Mouse (Mus musculus) megakaryocyte, adult 5-6 weeks (primary cell): ENCODE measurements around the gene Gm49320. TPM values are rescaled to one million over a fixed set of nuclear protein-coding genes. Genes with fewer than 3 reads are reported as not detected.
"Not testable (repeated sequence)": the region's sequence is repeated elsewhere in the genome, so short reads cannot be mapped to it uniquely, and the experiment has no call there.

Source experiments
- ATAC-seq: 2 replicates; pipeline ENCODE4 v1.8.0; 2016; ENCODE audit warnings: mild to moderate bottlenecking, inconsistent platforms; ENCODE audit not compliant: poor library complexity, severe bottlenecking
- total RNA-seq, 2 experiments: library from RNA; stranded (forward) in 1 of 2; stranded (reverse) in 1 of 2; fragments of 153-499, 151-499 nt in 1 of 2; fragments of 221-1000, 200-1000 nt in 1 of 2; gene quantifications; 2 replicates each; pipeline versions ENCODE4 v1.2.3 to v1.2.4; 2015 to 2017

Gene Gm49320
- total RNA-seq, 2 experiments from 2014 or later, result not detected

DNA sequence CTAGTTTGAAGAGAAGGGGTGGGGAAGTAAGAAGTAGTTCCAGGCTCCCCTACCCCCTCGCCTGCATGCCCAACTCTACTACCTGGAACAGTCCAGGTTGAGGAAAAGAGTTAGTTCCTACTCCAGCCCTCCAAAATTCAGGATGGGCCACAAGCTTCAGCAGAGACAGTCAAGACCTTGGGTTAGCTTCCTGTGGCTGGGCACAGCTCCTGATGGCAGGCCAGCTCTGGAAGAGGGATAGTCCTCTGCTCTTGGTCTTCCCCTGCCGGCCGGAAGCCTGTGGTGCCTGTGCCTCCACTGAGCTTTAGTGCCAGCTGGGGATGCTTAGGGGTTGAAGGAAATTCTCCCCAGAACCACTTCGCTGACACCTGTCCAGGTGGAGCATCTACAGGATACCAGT lies 12.3 kb upstream of the Gm49320 start:
- ATAC-seq, result no peak

DNA sequence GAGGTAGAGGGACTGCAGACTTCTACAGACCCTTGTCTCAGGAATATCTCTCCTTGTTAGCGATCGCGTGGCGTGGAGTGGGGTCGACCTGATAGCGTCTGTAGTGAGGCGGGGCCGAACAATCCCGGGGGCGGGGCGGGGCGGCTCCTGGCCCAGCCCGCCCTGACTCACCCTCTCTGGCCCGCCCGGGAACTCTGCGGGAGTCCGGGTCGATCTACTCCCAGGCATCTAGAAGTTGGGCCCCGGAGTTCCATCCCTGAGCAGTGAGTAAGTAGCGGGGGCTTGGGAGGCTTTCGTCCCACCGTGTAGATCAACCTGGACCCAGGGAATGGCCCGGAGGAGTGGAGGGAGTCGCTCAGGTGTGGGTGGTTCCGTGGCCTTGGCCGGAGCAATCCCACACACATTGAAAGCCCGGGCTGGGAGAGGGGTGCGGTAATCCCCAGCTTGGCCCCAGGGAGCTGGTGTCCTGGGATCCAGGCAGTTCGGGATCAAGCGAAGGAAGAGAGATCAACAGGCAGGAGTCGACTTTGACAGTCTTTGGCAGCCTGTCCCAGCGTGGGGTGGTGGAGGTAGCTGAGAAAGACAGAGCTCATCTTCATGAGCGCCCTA lies 11.8 kb upstream of the Gm49320 start, which contains the start of gene Lrrc8e:
Lrrc8e (plus strand) TSS at position 89 of the 609 bp plus-strand sequence.
- no peak for ATAC-seq

DNA sequence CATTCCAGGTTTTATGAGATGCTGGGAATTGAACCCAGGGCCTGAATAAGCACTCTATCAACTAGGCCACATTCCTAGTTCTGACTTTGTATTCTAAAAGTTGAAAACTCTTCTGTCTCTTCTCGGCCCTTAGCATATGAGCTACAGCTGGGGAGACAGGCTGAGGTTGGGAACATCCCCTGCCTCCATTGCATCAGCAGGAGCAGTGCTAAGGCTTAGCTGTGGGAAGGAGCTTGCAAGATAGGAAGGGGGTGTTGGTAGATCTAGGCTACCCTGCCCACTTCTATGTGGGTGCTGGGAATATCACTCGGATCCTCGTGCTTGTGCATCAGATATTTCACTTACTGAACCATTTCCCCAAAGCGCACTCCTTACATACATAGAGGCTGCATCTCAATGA lies 10.7 kb upstream of the Gm49320 start:
- ATAC-seq, result no peak

DNA sequence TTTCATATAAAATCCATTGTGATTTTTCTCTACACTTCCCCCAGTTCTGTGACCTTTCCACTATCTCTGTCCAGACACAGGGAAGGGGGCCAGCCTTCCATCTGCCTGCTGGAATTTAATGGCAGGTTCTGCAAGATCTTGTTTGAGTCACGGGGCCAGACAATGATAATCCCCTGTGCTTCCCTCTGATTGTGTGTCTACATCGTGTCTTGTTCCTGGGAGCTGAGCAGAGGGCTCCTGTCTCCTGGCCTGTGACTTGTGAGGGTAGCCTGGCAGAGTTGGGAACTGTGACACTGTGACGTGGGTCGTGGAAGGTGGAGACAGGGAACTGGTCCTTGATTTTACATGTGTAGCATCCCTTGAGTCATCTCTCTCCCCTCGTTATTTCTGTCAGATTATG lies 8.9 kb upstream of the Gm49320 start:
- no peak for ATAC-seq

DNA sequence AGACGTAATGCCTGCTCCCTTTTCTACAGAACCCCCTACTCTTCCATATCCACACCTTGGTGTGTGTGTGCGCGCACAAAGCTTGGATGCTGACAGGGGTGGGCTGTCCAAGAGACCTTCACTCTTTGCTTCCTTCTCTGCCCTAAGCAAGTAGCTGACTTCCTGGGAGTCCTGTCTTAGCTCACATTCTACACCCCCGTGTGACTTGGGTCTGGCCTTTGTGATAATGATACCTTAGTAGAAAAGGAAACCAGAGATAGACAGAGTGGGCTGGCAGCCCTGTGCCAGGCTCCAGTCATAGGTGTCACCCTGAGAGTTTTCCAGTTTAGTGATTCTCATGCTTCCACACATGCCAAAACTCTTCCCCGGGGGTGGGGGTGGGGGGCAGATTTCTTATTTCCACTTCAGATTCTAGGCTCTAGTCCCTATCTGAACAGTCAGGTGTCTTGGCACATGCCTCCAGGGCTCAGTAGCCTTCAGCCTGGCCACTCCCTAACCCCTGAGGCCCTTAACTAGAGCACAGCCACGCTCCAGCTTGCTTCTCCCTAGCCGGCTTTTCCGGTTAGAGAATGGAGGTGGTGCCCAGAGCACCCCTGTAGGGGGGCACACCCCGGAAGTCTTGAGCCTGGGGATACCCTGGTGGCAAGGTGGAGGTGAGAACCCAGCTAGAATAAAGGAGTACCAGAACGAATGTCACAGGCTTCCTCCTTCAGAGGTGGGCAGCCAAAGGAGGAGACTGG lies 7.9 kb upstream of the Gm49320 start:
- ATAC-seq, result no peak

DNA sequence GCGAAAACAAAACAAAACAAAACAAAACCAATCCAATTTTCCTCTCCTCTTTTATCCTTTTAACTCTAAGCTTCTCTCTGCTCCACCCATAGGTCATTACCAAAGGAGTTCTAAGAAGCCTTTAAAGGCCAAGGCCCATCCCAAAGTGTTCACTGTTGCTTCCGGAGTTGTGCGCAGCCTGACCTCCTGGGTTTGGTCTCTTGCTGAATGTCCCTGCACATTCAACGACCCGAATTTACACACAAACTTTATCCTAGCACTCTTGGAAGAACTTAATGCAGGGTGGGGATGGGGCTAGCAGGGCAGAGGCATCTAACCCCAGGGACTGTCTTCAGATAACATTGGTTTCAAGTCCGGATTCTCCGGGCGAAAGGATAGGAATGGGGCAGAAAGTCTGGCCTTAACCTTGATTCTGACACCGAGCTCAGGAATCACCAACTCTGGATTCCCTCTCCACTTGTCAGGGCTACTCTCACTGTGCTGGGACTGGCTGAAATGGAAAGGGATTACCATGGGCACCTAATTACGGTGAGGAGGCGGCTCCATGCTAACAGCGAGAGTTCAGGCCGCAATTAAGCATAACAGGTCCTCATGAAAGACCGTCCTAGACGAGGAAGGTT lies 741 bp upstream of the Gm49320 start:
- ATAC-seq, result no peak

DNA sequence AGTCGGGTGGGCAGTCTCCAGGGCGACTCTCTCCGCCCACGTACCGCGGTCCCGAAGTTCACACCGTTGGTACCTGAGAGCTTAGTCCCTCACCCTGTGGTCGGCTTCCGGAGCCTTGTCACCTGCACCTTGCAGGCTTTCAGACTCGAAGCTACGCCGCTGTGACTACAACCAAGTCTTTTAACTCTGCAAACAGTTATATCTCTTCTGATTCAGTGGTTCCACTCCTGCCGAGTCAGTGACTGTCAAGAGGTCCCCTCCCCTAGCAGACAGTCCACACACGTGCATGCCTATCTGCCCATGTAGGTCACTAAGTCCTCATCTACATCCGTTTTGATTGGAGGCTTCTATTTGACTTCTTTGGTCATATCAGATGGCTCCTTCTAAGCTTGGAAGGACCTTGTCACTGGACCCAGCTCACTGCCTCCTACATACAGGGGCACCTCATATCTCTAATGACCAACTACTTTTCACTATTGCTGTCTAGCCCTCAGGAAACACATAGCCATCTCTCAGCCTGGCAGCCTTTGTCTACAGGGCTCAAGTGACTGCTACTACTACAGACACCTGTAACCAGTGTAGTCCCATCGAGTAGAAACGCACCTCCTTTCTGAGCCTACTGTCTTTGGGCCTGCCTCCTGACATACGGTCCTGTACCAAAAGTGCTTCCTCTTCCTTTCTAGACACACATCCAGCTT lies 677 bp downstream of the Gm49320 start:
- peak; percentile 26 for ATAC-seq

DNA sequence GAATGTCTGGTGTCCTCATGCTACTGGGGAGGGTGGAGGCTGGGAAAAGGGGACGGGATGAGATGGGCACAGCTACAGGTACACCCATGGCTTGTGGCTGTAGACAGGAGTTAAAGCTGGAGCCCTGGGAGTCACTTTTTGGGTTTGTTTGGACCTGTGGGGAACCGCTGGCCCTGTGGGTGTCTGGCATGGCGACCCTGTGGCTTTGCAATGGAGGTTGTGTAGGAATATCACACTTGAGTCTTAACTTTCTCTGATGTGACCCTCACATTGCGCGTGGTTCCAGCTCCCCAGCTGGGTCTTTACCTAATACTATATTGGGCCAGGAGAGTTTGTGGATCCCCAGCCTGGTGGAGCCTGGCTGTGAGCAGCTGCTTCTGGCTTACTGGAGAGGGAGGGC lies 6.4 kb downstream of the Gm49320 start:
- no peak for ATAC-seq

DNA sequence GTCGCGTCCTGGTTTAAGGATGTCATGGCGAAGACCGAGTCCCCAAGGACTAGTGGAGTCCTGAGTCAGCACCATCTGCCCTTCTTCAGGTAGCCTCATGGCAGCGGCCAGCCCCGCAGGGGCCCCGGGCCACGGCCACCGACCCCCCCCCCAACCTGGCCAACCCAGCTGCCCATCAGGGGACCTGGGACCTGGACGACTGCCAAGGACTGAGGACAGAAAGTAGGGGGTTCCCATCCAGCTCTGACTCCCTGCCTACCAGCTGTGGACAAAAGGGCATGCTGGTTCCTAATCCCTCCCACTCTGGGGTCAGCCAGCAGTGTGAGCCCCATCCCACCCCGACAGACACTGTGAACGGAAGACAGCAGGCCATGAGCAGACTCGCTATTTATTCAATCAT lies 7.1 kb downstream of the Gm49320 start:
- no peak for ATAC-seq

DNA sequence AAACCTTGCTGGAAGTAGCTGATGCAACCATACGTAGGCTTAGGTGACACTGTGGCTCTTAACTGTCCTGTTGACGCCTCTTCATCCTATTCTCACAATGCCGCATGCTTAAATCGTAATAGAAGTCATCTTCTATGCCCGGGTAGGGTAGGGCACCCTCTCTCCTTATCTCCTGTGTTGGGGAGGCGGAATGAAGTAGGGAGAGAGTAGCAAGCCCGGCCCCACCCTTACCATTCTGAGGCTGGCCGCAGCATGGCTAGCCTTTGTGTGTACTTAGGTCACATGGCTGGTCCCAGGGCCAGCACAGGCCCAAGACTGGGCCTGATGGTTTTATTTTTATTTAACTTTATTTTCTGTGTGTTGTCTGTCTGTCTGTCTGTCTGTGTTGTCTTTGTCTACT lies 8.6 kb downstream of the Gm49320 start:
- no peak for ATAC-seq

DNA sequence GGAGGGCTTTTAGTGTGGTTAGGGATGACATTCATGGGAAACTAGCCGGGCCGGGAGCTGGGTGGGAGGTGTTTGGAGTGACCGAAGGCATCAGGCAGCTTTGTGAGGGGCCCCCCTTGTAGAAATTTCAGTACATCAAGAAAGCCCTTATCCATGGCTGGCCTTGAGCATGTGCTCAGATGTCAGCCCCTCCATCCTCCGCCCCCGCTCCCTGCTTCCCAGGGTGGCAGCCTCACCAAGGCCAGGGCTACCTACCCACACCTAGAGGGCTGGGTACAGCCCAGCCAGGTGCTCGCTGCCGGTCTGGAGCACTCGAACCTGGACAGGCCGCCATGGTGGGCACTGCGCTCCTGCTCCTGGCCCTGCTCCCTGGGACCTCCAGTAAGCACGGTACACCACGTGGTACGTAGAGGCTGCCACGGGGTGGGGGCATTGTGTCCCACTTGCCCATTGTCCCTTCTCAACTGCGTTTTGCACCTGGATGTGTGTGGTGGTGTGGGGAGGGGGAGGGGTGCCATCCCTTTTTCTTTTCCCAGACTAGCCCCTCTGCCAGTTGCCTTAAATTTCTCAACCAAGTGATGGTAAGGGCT lies 9.4 kb downstream of the Gm49320 start, which contains the start of gene Tgfbr3l:
Tgfbr3l (plus strand) TSS at position 264 of the 590 bp plus-strand sequence.
- no peak for ATAC-seq

DNA sequence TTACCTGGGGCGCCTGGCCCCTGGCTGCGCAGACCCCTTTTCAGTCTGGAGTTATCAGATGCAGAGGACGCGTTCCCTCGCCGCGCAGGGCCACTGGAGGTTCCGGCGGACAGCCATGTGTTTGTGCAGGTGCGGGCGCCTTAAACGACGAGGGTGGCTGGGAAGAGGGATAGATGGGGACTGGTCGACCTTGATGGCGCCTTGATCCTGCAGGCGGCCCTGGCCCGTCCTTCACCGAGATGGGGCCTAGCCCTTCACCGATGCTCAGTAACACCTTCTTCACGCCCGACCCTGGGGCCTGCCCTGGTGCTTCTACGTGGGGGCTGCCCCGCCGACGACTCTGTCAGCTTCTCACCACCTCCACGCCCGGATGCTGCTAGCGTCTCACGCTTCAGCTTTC lies 10.5 kb downstream of the Gm49320 start:
- ATAC-seq, result no peak

DNA sequence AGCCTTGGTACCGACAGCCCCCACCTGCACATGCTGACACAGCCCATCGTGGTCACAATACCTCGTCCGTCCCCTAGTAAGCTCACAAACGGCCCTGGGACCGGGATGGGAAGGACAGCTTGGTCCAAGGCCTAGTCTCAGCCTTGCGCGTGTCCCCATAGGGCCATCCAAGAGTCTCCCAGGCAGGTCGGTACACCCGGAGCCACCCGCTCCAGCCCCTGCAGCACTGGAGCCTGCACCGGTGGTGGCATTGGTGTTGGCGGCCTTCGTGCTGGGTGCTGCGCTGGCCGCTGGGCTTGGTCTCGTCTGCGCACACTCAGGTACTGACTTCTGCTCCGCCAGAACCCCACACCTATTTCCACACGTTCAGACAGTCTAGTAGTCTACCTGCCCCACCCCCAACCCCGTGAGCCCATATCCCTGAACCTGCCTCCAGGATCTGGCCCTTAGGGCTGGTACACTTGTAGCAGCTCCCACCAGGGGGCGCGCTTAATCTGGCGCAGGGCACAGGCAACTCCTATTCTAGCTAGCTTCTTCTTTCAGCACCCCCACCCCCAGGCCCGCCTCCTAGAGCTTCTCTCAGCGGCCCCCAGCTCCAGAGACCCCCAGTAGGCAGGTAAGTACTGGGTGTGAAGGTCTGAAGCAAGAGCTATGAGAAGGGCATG lies 11.8 kb downstream of the Gm49320 start:
- ATAC-seq, result peak; percentile 73

DNA sequence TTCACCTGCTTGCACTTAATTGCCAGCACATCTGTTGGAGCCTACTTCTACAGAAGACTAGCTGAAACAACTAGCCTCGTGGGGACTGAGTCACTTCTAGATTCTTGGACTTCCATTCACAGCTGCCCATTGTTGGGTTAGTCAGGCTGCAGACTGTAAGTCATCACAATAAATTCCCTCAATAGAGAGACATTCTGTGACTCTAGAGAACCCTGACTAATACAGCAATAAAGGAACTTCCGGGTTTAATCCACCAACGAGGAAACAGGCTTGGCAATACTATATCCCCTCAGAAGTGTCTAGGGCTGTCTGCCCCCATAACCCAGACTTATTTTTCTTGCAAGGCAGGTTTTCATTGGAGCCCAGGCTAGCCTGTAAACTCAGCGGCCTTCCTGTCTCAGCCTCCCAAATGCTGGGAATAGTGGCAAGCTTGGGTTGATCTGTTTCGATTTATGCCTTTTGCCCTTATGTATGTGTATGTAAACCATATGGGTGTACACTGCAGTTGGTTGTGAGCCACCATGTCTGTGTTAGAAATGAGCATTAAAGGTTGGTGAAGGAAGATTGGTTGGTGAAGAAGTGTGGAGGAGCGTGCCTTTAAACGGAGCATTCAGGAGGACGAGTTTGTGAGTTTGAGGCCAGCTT lies 13.6 kb downstream of the Gm49320 start:
- no peak for ATAC-seq

DNA sequence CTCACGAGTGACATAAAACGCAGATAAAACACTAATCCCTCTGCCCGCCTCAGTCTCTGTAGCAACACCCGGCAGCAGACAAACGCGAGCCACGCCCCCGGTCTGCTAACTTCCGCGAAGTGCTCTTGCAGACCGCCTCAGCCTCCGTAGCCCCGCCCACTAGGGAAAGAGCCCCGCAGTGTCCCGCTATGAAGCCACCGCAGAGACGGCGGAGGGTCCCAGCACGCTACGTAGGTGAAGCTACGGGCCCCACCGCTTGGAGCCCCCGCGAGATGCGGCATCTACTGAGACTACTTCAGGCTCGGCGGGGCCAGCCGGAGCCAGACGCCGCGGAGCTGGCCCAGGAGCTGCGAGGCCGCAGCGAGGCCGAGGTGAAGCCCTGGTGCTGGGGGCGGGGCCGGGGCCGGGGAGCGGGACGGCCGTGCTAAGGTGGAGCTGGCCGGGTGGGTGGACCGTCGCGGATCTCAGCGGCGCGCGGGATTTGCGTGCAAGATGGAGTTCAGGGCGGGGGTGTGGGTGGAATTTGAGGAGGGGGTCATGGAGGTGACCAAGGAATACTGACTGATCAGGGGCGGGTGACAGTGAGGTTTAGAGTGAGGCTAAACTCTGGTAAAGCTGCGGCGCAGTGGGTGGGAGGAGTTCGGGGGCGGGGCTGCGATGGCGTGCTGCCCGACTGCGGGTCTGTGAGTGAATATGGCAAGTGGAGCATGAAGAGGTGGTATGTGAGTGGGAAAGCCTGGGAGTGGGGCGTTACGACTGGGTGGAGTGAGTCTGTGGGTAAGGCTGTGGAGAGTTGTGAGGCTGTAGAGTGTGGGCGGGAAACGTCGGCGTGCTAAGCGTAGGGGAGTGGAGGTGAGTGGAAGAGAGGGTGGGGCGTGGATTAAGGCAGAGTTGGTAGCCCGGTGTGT lies 14.5 kb downstream of the Gm49320 start, which contains the start of gene Snapc2:
Snapc2 (plus strand) TSS at position 147 of the 908 bp plus-strand sequence.
- peak; percentile 90 for ATAC-seq

DNA sequence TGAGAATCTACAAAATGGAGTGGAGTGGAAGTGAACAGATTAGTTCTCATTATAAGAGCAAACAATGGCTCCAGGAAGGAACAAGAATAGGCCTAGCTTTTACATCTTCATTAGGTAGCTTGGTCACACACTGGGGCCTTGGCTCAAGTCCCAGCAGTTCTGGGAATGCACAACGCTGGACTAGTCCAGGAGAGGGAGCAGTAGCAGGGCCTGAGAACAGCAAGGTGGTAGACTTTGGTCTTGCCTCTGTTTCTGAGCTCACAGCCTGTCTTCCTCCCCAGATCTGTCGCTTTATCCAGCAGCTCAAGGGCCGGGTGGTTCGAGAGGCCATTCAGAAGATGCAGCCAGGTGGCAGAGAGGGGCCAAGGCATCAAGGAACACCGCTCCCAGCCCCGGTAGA lies 15.3 kb downstream of the Gm49320 start:
- ATAC-seq, result no peak

DNA sequence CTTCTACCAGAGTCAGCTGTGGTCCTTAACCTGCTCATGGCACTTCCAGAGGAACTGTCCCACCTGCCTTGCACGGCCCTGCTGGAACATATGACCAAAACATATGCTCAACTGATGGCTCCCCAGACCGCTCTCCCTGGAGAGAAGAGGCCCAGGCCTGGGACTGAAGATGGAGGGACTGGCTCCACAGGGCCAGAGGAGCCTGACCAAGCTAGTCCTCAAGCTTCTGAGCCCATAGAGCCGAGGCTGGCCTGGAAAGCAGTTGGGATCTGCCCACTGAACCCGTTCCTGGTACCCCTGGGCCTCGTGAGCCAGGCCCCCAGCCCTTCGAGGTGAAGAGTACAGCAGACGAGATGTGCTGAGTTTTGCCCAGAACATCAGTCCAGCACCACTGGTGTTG lies 16.8 kb downstream of the Gm49320 start:
- ATAC-seq, result not testable (repeated sequence)

DNA sequence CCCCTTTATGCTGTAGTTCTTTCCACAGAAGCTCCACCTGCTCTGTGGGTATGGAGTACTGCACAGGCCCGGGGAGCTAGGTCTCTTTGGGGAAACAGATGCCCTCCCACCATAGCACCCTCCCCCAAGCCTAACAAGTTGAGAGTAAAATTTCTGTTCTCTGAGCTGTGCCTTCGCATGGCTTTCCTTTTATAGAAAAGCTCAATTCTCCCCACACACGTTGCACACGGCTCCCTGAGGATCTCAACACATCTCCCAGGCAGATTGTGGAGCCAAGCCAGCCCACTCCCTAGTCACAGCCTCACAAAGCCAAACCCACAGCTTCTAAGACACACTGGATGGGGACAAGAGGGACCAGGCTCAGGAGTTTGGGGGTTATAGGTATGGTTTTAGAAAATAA lies 18.2 kb downstream of the Gm49320 start:
- ATAC-seq, result no peak

DNA sequence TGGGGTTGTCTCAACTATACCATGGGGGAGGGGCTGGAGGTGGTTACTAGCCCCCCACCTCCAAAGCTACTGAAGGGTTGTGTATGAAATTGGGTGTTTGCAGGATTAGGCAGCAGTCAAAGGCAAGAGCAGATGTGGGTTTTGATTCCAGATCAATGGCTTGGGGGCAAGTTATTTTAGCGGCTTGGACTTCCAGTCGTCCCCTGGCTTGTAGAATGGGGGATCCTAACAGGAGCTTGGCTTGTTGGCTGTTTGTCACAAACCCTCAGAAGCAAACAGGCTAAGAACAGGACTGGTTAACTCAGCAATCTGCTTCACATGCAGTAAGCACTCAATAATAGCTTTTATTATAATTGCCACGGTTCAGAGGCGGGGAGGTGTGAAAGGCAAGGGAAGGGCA lies 18.7 kb downstream of the Gm49320 start:
- no peak for ATAC-seq
